Mouse (Mus musculus): Measurements from ENCODE around the gene Btbd16.

The Btbd16 gene

DNA sequence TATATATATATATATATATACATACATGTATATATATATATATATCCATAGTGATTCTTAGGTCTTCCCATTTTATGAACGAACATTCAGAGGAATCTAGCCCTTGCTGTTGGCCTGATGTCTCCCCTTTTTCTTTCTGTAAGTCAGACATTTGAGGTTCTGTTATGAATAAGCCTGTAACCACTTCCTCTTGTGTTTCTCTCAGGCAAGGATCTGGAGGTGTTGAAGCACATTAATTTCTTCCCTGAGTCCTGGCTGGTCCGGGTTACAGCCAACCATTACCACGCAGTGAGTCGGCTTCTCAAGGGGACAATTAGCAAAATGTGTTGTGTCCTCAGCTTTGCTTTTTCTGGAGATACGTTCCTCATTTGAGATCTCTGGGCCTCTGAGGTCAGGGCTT is 44.9 kb downstream of the Btbd16 start:
- no peak for DNase-seq (ENCODE audit: low read depth, low spot score)

DNA sequence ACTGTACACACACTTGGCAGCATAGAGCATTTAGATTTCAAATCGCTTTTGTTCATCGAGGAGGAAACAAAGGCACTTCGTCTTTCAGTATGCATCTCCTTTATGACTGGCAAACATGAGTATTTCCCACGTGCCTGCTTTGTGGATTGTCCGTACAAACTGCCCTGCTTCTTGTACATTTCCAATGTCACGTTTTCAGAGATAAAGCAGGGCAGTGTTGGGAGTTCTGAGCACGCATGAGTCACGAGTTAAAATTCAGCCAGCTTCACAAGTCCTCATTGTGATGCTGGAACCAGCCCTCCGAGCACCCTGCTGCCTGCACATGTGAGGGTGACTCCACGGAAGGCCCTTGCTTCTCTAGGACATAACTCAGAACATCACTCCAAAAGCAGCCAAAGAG is 45.8 kb downstream of the Btbd16 start:
- no peak for DNase-seq (ENCODE audit: low read depth, low spot score)

DNA sequence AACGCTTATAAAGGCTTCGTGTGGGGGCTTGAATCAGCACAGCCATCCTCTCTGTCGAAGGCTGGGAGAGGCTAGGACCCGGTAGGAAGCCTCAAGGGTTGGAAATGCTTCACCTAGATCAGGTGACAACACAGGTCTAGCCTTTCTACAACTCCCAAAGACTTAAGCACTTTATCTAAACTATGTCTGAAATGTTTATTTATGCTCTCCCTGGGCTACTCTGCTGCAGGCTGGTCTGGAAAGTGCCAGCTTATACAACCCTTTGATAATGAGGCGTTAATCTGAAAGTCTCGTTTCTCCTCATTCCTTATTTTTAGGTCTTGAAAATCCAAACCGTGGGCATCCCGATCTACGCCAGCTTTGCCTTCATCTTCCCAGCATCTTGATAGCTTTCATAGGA is 50.1 kb downstream of the Btbd16 start:
- no peak for DNase-seq (ENCODE audit: low read depth, low spot score)

- DNase-seq (ENCODE audit: low read depth, low spot score), result no peak
These were observed 52.5 kb downstream of the Btbd16 start for GRCm38 (mm10) chr7:130826343-130826742.

- DNase-seq (ENCODE audit: low read depth, low spot score), result peak; percentile 66
These were observed 53.6 kb downstream of the Btbd16 start for GRCm38 (mm10) chr7:130827431-130827830.

DNA sequence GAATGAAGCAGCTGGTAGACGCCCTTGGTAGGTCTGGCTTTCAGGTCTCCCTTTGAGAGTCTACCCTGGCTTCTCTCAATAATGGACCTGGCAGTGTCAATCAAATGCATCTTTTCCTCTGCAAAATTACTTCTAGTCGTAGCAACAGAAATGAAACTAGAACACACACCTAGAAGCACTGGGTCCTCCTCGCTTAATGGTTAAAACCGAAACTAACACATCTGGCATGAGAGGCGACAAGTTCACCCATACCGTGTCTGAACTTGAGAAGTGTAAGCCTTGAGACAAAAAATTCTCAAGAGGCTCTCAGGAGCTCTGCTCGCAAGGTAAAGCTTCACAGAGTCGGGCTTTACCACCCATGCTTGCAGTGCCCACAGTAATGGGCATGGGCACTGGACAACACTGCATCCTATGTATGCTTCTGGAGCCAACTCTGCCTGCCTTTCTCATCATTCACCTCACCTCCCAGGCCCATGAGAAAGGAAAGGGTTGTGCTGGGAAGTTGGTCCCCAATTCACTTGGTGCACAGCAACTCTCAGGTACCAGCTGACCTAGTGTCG is 54.1 kb downstream of the Btbd16 start:
- no peak for DNase-seq (ENCODE audit: low read depth, low spot score)

GRCm38 (mm10) chr7:130828475-130828874 is 54.6 kb downstream of the Btbd16 start:
- DNase-seq (ENCODE audit: low read depth, low spot score), result no peak

DNA sequence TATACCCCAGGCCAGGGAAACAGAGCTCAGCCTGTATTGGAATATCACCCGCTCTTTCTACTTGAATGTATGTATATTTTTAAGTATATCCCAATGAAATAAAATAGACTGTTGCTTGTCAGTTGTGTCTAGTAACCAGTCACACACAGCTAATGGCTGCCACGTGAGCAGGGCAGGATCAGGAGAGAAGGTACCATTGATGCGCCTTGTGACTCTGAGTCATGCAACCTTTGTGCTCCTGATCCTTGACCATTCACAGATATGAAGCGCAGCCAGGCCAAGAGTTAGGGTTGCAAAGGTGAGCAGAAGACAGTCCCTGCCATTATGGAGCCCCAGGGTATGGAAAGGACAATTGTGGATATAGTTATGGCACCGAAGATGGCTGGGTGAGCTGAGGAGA is 57.7 kb downstream of the Btbd16 start:
- no peak for DNase-seq (ENCODE audit: low read depth, low spot score)

- DNase-seq (ENCODE audit: low read depth, low spot score), result peak; percentile 100
These were observed 60.4 kb downstream of the Btbd16 start for GRCm38 (mm10) chr7:130834299-130834698.

- DNase-seq (ENCODE audit: low read depth, low spot score), result peak; percentile 12
These were observed 61.3 kb downstream of the Btbd16 start for GRCm38 (mm10) chr7:130834958-130835861.

GRCm38 (mm10) chr7:130836066-130836465 is 62.2 kb downstream of the Btbd16 start:
- no peak for DNase-seq (ENCODE audit: low read depth, low spot score)

DNA sequence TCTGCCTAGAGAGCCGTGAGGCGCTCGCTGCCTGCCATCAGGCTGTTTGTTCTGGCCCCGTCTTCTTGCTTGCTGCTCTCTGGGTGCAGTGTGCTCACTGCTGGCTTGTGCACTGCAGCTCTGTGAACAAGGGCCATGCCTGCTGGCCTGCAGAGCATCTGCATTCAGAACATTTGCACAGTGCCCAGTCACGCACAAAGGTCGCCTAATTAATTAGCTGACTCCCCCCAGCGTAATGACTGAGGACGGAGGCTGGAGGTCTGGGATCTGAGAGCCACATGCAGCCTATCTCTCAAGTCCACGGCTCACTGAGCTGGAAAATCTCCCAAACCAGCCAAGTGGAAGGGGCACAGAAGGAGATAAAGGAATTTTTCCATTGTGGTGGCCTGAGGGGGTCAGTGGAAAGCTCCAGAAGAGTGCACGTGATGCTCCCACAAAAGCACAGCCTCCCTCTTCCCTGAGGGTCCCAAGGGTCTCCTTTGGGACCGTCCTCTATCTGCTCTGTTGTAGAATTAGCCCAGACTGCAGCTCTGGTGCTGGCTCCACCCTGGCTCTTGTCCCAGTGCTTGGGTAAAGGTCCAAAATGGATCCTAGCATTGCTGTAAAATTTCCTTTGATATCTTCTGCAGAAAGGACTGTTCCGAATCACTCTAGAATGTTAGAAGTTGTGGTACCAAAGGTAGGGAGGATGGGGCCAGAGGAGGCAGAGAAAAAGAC is 64.2 kb downstream of the Btbd16 start:
- DNase-seq (ENCODE audit: low read depth, low spot score), result no peak

GRCm38 (mm10) chr7:130838658-130839025 is 64.8 kb downstream of the Btbd16 start:
- no peak for DNase-seq (ENCODE audit: low read depth, low spot score)

GRCm38 (mm10) chr7:130839380-130840100 is 65.7 kb downstream of the Btbd16 start:
- no peak for DNase-seq (ENCODE audit: low read depth, low spot score)

- DNase-seq (ENCODE audit: low read depth, low spot score), result no peak
These were observed 73.4 kb downstream of the Btbd16 start for GRCm38 (mm10) chr7:130847164-130847718.

DNA sequence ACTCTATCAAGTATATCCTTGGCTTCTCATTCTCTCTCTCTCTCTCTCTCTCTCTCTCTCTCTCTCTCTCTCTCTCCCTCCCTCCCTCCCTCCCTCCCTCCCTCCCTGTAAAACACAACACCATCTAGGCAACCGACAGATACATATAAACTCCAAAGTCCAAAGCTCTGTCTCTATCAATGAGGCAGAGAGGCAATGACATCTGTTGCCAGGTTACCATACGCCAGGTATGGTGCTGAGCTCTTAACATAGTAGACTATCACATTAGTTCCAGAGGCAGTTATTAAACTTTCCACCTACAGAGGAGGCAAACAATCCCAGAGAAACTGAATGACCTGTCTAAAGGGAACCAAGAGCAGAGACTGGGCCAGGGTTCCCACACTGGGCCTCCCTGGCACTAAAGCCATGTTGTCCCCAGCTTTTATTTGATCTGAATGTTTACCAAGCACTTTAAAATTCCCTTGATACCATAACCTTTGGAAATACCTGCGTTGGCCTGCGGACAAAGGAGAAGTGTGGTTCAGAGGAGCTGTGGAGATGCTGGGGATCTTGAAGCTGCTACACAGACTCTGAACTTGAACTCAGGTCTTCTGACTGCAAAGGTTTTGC is 80.9 kb downstream of the Btbd16 start:
- no peak for DNase-seq (ENCODE audit: low read depth, low spot score)

DNA sequence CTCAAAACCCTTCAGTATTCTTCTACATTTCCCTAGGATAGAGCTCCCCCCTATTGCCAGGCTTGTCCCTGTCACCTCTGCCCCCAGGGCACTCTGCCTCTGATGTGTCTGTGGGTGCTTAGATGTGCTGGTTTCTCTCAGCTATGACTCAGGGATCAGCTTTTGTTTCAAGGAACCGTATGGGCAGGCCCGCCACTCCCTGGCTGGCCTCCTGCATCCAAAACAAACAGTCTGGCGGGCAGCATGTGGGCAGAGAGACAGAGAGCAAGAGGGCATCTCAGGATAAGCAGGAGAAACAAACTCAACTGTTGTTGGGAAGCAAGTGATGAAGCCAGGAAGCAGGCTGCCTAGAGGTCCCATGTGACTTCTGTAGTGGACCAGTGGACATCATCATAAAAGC is 81.8 kb downstream of the Btbd16 start:
- DNase-seq (ENCODE audit: low read depth, low spot score), result no peak

- DNase-seq (ENCODE audit: low read depth, low spot score), result no peak
These were observed 84.1 kb downstream of the Btbd16 start for GRCm38 (mm10) chr7:130857973-130858372.

DNA sequence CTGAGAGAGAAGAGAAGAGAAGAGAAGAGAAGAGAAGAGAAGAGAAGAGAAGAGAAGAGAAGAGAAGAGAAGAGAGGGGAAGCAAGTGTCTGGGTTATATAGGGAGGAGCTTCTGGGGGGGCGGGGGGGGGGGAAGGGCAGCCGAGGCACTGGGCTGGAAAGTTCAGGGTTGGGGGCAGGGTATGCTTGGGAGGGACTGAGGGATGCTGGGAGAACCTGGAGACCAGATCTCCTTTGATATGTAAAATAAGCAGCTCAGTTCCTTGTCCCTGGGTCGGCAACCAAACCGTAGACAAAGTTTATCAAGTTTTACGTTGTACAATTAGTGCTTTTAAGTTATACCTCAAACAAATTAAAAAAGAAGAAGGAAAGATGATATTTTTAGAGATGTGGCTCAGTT is 86.1 kb downstream of the Btbd16 start:
- no peak for DNase-seq (ENCODE audit: low read depth, low spot score)

- DNase-seq (ENCODE audit: low read depth, low spot score), result no peak
These were observed 86.9 kb downstream of the Btbd16 start for GRCm38 (mm10) chr7:130860721-130861142.

DNA sequence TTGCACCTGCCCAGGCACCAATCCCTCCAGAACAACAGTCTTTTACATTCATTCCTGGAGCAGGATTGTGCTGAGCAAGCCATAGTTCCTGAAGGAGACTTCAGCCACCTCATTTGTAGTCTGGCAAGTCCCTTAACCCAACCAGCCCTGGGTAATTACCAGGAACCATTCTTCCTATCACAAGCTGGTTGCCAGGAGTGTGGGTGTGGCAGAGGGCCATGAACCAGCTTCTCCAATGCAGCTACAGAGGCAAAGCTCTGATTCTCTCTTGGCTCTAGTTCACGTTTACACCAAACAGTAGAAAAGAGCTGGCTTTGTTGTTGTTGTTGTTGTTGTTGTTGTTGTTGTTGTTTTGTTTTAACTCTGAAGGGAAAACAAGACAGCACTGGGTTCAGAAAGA is 88.6 kb downstream of the Btbd16 start:
- DNase-seq (ENCODE audit: low read depth, low spot score), result no peak

Measured in forelimb bud, embryonic 11.5 days (tissue).